Mouse (Mus musculus) liver, embryonic 14.5 days (tissue): ENCODE results near the gene Tgfbr3.

Source experiments
- CTCF ChIP-seq: IDR thresholded peaks from 2 replicates; pipeline ENCODE4 v1.5.1; 2016; ENCODE audit warnings: antibody characterized with exemption, low read depth, control low read depth
- EP300 ChIP-seq: IDR thresholded peaks from 2 replicates; pipeline ENCODE4 v1.6.1; 2016; ENCODE audit warnings: antibody characterized with exemption, low read depth

DNA sequence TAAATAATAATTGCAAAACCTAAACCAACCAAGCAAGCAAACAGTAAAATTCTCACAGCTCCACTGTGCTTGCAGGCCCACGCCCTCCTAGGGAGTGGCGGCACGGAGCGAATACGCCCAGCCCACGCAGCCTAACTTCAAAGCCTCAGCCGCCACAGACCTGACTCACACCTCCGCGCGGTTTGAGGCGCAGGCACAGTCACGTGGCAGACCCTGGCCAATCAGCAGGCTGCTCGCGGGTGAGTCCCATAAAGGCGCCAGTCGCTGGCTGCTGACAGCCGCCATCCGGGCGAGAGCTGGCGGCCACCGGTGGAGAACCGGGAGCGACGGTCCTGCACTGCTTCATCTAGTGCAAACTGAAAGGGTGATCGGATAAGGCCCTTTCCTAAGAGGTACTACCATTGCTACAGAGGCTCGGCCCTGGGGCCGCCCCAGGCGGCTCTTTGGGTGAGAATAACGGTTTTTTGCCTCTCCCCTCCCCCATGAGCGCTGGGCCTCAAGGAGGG lies 41.5 kb upstream of the Tgfbr3 start, which contains the start of gene Brdt:
- no peak for TF ChIP-seq CTCF
- no peak for TF ChIP-seq EP300
